ENCODE assay signal across 13 mouse cellular contexts in the genomic region with DNA sequence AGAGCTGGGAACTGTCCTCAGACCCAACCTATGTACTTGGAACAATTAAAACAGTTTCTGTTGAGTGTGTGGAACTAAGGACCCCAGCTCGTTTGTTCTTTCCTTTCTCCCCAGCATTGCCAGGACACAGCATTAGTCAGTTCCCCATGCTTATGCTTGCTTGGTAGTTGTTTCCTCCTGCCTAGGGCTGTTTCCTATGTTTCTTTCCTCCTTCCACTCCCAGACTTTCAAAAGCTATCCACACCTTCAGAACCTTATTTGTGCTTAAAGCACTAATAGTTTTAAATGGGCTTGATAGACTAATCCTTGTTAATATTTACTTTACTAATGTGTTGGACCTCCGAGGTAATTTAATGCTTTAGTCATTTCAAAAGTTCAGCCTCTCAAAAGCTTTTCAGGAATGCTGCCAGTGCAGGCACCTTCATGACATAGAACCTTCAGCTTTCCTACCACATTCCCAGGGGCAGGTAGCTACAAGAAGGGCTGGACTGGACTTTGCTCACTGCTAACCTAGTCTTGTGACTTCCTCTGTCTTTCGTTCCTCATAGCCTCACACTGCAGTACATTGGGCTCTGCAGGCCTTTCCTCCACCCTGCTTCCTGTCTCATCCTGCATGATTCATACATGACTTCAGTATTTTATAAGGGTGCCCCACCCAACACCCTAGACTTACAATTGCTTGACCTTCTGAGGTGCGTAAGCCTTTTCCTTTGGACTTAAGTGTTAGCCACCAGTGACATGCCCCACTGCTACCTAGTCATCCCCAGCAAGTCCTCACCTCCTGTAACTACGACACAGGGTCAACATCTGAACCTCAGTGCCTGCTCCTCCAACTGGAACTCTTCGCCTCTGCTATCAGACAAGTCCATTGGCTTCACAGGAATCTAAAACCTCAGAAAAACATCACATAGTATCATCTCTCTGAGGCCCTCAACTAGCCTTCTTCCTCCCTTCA. TPM values are rescaled to one million over a fixed set of nuclear protein-coding genes. Genes with fewer than 3 reads are reported as not detected.
DNase-seq lines count a peak whose midpoint lies in the region; ATAC-seq and TF ChIP-seq lines count a peak whose summit lies in the region.
"Had no signal": no experiment of that assay in that cellular context is flagged by ENCODE, and none has a peak within 500 bp of the region (broad histone marks: within the 10 kb centered on the region; RNA-seq: fewer than 3 reads in every experiment).

No protein-coding gene starts in this region.

- no peak overlapping the region for H3K4me3 ChIP-seq in bone marrow macrophage, adult 2 months (ENCODE audit: insufficient read depth, low read length)
- H3K4me3 ChIP-seq in kidney, embryonic 15.5 days (replicated peaks) = no peak overlapping the region
- no peak overlapping the region for H3K4me3 ChIP-seq in forebrain, embryonic 12.5 days (replicated peaks)
- H3K4me3 ChIP-seq: limb, embryonic 13.5 days had no signal

- TF ChIP-seq POLR2A in bone marrow macrophage, adult 2 months (IDR thresholded peaks at IDR 0.05; ENCODE audit: borderline replicate concordance, low read depth, low read length) = no peak

- WGBS in kidney, embryonic 15.5 days = 69% methylated on average over 6 of the region's 6 CpGs
- 80% methylated on average over 6 of the region's 6 CpGs for WGBS in forebrain, embryonic 12.5 days

- H3K4me2 ChIP-seq in kidney, embryonic 15.5 days = no peak overlapping the region
- H3K4me2 ChIP-seq in forebrain, embryonic 12.5 days = no peak overlapping the region
- H3K4me2 ChIP-seq: limb, embryonic 13.5 days had no signal

- TF ChIP-seq CTCF in bone marrow macrophage, adult 2 months (IDR thresholded peaks at IDR 0.05; ENCODE audit: low read depth, low read length) = no peak

- intact Hi-C loops in heart, postnatal 25 days (cut with DNase I) = no loop called here

- no peaks in the 10 kb centered on the region for H3K36me3 ChIP-seq in kidney, embryonic 15.5 days
- no peaks in the 10 kb centered on the region for H3K36me3 ChIP-seq in forebrain, embryonic 12.5 days (replicated peaks)
- H3K36me3 ChIP-seq: limb, embryonic 13.5 days had no signal

- peak; percentile 46 for DNase-seq in 3T3-L1 (ENCODE audit: low read depth, low spot score)
- DNase-seq in heart, postnatal 25 days (ENCODE audit: low spot score) = no peak
- DNase-seq in layer of hippocampus, postnatal 25 days (ENCODE audit: extremely low spot score in 1 of 2, low spot score in 1 of 2) = no peak
- DNase-seq in heart, adult 18-20 months = no peak
- DNase-seq: adrenal gland, postnatal 14 days; liver, postnatal 0 days had no signal

- peak overlapping the region; percentile 86 for H3K27ac ChIP-seq in bone marrow macrophage, adult 2 months (ENCODE audit: insufficient read depth, low read depth, low read length)
- no peak overlapping the region for H3K27ac ChIP-seq in kidney, embryonic 15.5 days
- H3K27ac ChIP-seq in forebrain, embryonic 12.5 days = no peak overlapping the region
- H3K27ac ChIP-seq: limb, embryonic 13.5 days had no signal

- no peaks in the 10 kb centered on the region for H3K9me3 ChIP-seq in kidney, embryonic 15.5 days (replicated peaks)
- no peaks in the 10 kb centered on the region for H3K9me3 ChIP-seq in forebrain, embryonic 12.5 days
- H3K9me3 ChIP-seq: limb, embryonic 13.5 days had no signal

- H3K27me3 ChIP-seq in kidney, embryonic 15.5 days = 0 out of 2 replicates have a peak, but pooled peaks cover 3% of the 10 kb centered on the region
- no peaks in the 10 kb centered on the region for H3K27me3 ChIP-seq in forebrain, embryonic 12.5 days
- H3K27me3 ChIP-seq: limb, embryonic 13.5 days had no signal

- no peak overlapping the region for H3K9ac ChIP-seq in kidney, embryonic 15.5 days
- no peak overlapping the region for H3K9ac ChIP-seq in forebrain, embryonic 12.5 days
- H3K9ac ChIP-seq: limb, embryonic 13.5 days; liver, postnatal 0 days had no signal

- H3K4me1 ChIP-seq in bone marrow macrophage, adult 2 months (ENCODE audit: control insufficient read depth, insufficient read depth, low read length) = peaks cover 26% of the 10 kb centered on the region
- no peaks in the 10 kb centered on the region for H3K4me1 ChIP-seq in kidney, embryonic 15.5 days
- H3K4me1 ChIP-seq in forebrain, embryonic 12.5 days = no peaks in the 10 kb centered on the region
- H3K4me1 ChIP-seq: limb, embryonic 13.5 days had no signal

- ATAC-seq in kidney, embryonic 15.5 days (replicated peaks; ENCODE audit: low FRiP score) = peak; percentile 58
- peak; percentile 67 for ATAC-seq in megakaryocyte progenitor cell, adult 5-6 weeks (replicated peaks; ENCODE audit: poor library complexity)
- ATAC-seq in forebrain, embryonic 12.5 days (ENCODE audit: low FRiP score) = no peak
- ATAC-seq: hindbrain, embryonic 16.5 days; liver, postnatal 0 days; midbrain, embryonic 16.5 days had no signal

RNA-seq across cellular contexts. Expression of a gene that starts 16.3 kb away (rescaled TPM):
- 55.1 and 60.1 TPM in 2 replicates for polyA plus RNA-seq in bone marrow macrophage, adult 2 months (2012; ENCODE audit: insufficient read depth, insufficient read length, missing spikeins)
- polyA plus RNA-seq in kidney, embryonic 15.5 days (2015; fragmentation: Nextera tagmentation; extraction: Ambion mirVana) = 18.5 and 19.4 TPM in 2 replicates
- 16.9 and 21.0 TPM in 2 replicates for total RNA-seq in megakaryocyte progenitor cell, adult 5-6 weeks (2015)
- total RNA-seq in megakaryocyte progenitor cell, adult 5-6 weeks (2017) = 11.1 and 12.1 TPM in 2 replicates
- 10 to 100 TPM; 20.9 to 25.4 TPM for total RNA-seq in heart, postnatal 25 days (2021)
- total RNA-seq in layer of hippocampus, postnatal 25 days (2021) = 10 to 100 TPM; 38.5 TPM
- polyA plus RNA-seq in forebrain, embryonic 12.5 days (2016; fragmentation: Nextera tagmentation; extraction: Ambion mirVana) = 4.6 and 4.9 TPM in 2 replicates
- 10 to 100 TPM; 20.0 to 21.0 TPM for total RNA-seq in heart, adult 18-20 months (2021)
